Mouse (Mus musculus) bone marrow, adult 2 months (tissue): ENCODE data around the gene Ide.

Experiments used
- CTCF ChIP-seq: fragments of 200-500 bp; IDR thresholded peaks from 2 replicates; pipeline ENCODE4 v1.5.1; 2011; ENCODE audit warnings: low read length, control low read depth; ENCODE audit not compliant: control insufficient read depth, insufficient read depth
- POLR2A ChIP-seq: fragments of 200-500 bp; IDR thresholded peaks from 2 replicates; pipeline ENCODE4 v1.6.1; 2011; ENCODE audit warnings: low read depth, mild to moderate bottlenecking, control low read depth, low read length, borderline replicate concordance; ENCODE audit not compliant: control insufficient read depth

GRCm38 (mm10) chr19:37346258-37346657 lies 8.6 kb upstream of the Ide start:
- no peak for TF ChIP-seq CTCF
- TF ChIP-seq POLR2A, result no peak
